Mouse (Mus musculus) MEL (cell line): ENCODE measurements at regions not wholly inside any gene's neighbourhood (a gene's known extent, or its start where the extent isn't known, plus 50 kb on each side); places are given as distances from the start of the nearest gene placed in this dataset.
A peak's percentile ranks its signal among the peaks of the same experiment; 100 is the strongest.

ENCODE experiments used
- DNase-seq: peaks from one replicate; pipeline ENCODE4 v3.0.0; 2011; ENCODE audit warnings: low read depth, low spot score
- H3K27ac ChIP-seq: 2 replicates; pipeline ENCODE4 v1.5.1; 2012; ENCODE audit warnings: low read depth, mild to moderate bottlenecking, control low read depth, low read length, moderate library complexity; ENCODE audit not compliant: control insufficient read depth
- H3K27me3 ChIP-seq, 2 experiments: fragments of 150-350 bp in 1 of 2; sonication (generic) in 1 of 2; 2 replicates each; pipeline ENCODE4 v1.6.1; 2012; ENCODE audit warnings: low read length in 2 of 2, mild to moderate bottlenecking in 2 of 2, improper control_type of control experiment in 1 of 2, moderate library complexity in 1 of 2; ENCODE audit not compliant: insufficient read depth in 2 of 2, control insufficient read depth in 1 of 2
- H3K36me3 ChIP-seq, 2 experiments: 2 replicates each; pipeline ENCODE4 v1.6.1; 2012 to 2014; ENCODE audit warnings: low read length in 2 of 2, improper control_type of control experiment in 1 of 2, inconsistent platforms in 1 of 2, mild to moderate bottlenecking in 1 of 2; ENCODE audit not compliant: insufficient read depth in 2 of 2, control insufficient read depth in 1 of 2
- H3K4me1 ChIP-seq, 2 experiments: fragments of 150-350 bp in 1 of 2; sonication (generic) in 1 of 2; 2 replicates each; pipeline ENCODE4 v1.6.1; 2012; ENCODE audit warnings: low read length in 2 of 2, improper control_type of control experiment in 1 of 2, mild to moderate bottlenecking in 1 of 2; ENCODE audit not compliant: insufficient read depth in 2 of 2, control insufficient read depth in 1 of 2
- H3K4me3 ChIP-seq, 2 experiments: fragments of 150-350 bp in 1 of 2; sonication (generic) in 1 of 2; 2 replicates each; pipeline ENCODE4 v1.5.1; 2012; ENCODE audit warnings: low read depth in 2 of 2, low read length in 2 of 2, mild to moderate bottlenecking in 2 of 2, moderate library complexity in 2 of 2, control low read depth in 1 of 2, improper control_type of control experiment in 1 of 2; ENCODE audit not compliant: control insufficient read depth in 1 of 2, insufficient read depth in 1 of 2
- H3K79me2 ChIP-seq: 2 replicates; pipeline ENCODE4 v1.6.1; 2012; ENCODE audit warnings: mild to moderate bottlenecking, low read length, moderate library complexity; ENCODE audit not compliant: control insufficient read depth, poor library complexity, insufficient read depth
- H3K9ac ChIP-seq: 2 replicates; pipeline ENCODE4 v1.6.1; 2012; ENCODE audit warnings: low read depth, mild to moderate bottlenecking, control low read depth, low read length, moderate library complexity; ENCODE audit not compliant: control insufficient read depth, poor library complexity, severe bottlenecking
- H3K9me3 ChIP-seq: fragments of 150-350 bp; sonication (generic); replicated peaks from 2 replicates; pipeline ENCODE4 v1.6.1; 2012; ENCODE audit warnings: mild to moderate bottlenecking, low read length, improper control_type of control experiment, moderate library complexity; ENCODE audit not compliant: insufficient read depth
- BHLHE40 ChIP-seq: IDR thresholded peaks from 2 replicates; pipeline ENCODE4 v1.6.1; 2012; ENCODE audit warnings: low read depth, mild to moderate bottlenecking, inconsistent platforms, low read length, improper control_type of control experiment, borderline replicate concordance
- CHD2 ChIP-seq: IDR thresholded peaks from 2 replicates; pipeline ENCODE4 v1.6.1; 2011; ENCODE audit warnings: low read length, improper control_type of control experiment
- ELF1 ChIP-seq: IDR thresholded peaks from 2 replicates; pipeline ENCODE4 v1.6.1; 2014; ENCODE audit warnings: low read depth, mild to moderate bottlenecking, inconsistent platforms, low read length, improper control_type of control experiment, moderate library complexity
- EP300 ChIP-seq, 2 experiments: IDR thresholded peaks; 2 replicates each; pipeline ENCODE4 v1.6.1; 2011; ENCODE audit warnings: improper control_type of control experiment in 2 of 2, low read length in 2 of 2, low read depth in 1 of 2, mild to moderate bottlenecking in 1 of 2
- ETS1 ChIP-seq: IDR thresholded peaks from 2 replicates; pipeline ENCODE4 v1.6.1; 2012; ENCODE audit warnings: low read depth, mild to moderate bottlenecking, inconsistent platforms, low read length, improper control_type of control experiment, moderate library complexity
- GATA1 ChIP-seq: IDR thresholded peaks from 2 replicates; pipeline ENCODE4 v1.6.1; 2011; ENCODE audit warnings: low read depth, low read length, improper control_type of control experiment
- HCFC1 ChIP-seq: IDR thresholded peaks from 2 replicates; pipeline ENCODE4 v1.6.1; 2012; ENCODE audit warnings: low read depth, mild to moderate bottlenecking, inconsistent platforms, low read length, improper control_type of control experiment, moderate library complexity
- KAT2A ChIP-seq: conservative IDR thresholded peaks from 2 replicates; pipeline ENCODE4 v1.6.1; 2012; ENCODE audit warnings: low read depth, low read length, improper control_type of control experiment, inconsistent platforms
- MAFK ChIP-seq: IDR thresholded peaks from 2 replicates; pipeline ENCODE4 v1.6.1; 2011; ENCODE audit warnings: low read depth, mild to moderate bottlenecking, low read length, improper control_type of control experiment, borderline replicate concordance
- MAZ ChIP-seq: IDR thresholded peaks from 2 replicates; pipeline ENCODE4 v1.6.1; 2012; ENCODE audit warnings: low read depth, mild to moderate bottlenecking, inconsistent platforms, low read length, improper control_type of control experiment
- MEF2A ChIP-seq: IDR thresholded peaks from 2 replicates; pipeline ENCODE4 v1.6.1; 2014; ENCODE audit warnings: low read depth, mild to moderate bottlenecking, inconsistent platforms, low read length, improper control_type of control experiment; ENCODE audit not compliant: poor library complexity, insufficient replicate concordance, severe bottlenecking; ENCODE audit errors: extremely low read depth
- MYB ChIP-seq: IDR thresholded peaks from 2 replicates; pipeline ENCODE4 v1.6.1; 2011; ENCODE audit warnings: mild to moderate bottlenecking, low read depth, low read length, improper control_type of control experiment
- NELFE ChIP-seq: IDR thresholded peaks from 2 replicates; pipeline ENCODE4 v1.6.1; 2011; ENCODE audit warnings: low read depth, low read length, improper control_type of control experiment
- NRF1 ChIP-seq: IDR thresholded peaks from 2 replicates; pipeline ENCODE4 v1.6.1; 2014; ENCODE audit warnings: low read depth, mild to moderate bottlenecking, inconsistent platforms, low read length, improper control_type of control experiment, moderate library complexity; ENCODE audit not compliant: poor library complexity, insufficient read depth, severe bottlenecking
- POLR2AphosphoS2 ChIP-seq: IDR thresholded peaks from 2 replicates; pipeline ENCODE4 v1.6.1; 2011; ENCODE audit warnings: low read length, improper control_type of control experiment
- POLR2AphosphoS5 ChIP-seq: IDR thresholded peaks from 2 replicates; pipeline ENCODE4 v1.6.1; 2012; ENCODE audit warnings: low read depth, borderline replicate concordance, mild to moderate bottlenecking, inconsistent platforms, low read length, moderate library complexity, mixed read lengths
- RCOR1 ChIP-seq: IDR thresholded peaks from 2 replicates; pipeline ENCODE4 v1.6.1; 2012; ENCODE audit warnings: low read depth, mild to moderate bottlenecking, inconsistent platforms, low read length, improper control_type of control experiment
- SIN3A ChIP-seq: IDR thresholded peaks from 2 replicates; pipeline ENCODE4 v1.6.1; 2012; ENCODE audit warnings: low read length, improper control_type of control experiment, inconsistent platforms
- SMC3 ChIP-seq: IDR thresholded peaks from 2 replicates; pipeline ENCODE4 v1.6.1; 2011; ENCODE audit warnings: low read depth, low read length, improper control_type of control experiment
- TCF12 ChIP-seq: IDR thresholded peaks from 2 replicates; pipeline ENCODE4 v1.6.1; 2014; ENCODE audit warnings: low read depth, mild to moderate bottlenecking, inconsistent platforms, low read length, improper control_type of control experiment, moderate library complexity
- USF1 ChIP-seq: IDR thresholded peaks from 2 replicates; pipeline ENCODE4 v1.6.1; 2014; ENCODE audit warnings: low read depth, mild to moderate bottlenecking, inconsistent platforms, low read length, improper control_type of control experiment, moderate library complexity
- ZNF384 ChIP-seq: IDR thresholded peaks from 2 replicates; pipeline ENCODE4 v1.6.1; 2012; ENCODE audit warnings: low read depth, mild to moderate bottlenecking, inconsistent platforms, low read length, improper control_type of control experiment

DNA sequence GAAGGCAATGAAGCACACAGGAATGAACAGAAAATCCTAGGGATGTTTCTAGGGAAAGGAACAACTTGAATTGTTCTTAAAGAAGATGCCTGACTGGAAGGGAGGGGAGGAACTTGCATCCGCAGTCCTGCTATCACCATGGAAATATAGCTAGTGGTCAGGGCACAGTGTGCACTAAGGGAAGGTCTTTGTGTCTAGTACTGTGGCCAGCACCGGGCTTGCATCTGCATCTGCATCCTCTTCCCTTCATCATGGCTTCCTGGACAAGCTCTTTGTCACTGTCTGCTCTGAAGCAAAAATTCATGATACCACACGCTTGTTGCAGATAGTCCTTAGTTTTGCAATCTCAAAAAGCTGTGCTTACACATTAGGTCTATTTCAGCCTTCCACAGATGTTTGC lies 241.0 kb upstream of the Adgrl2 start:
- H3K4me3 ChIP-seq = no peak overlapping the region
- no peak for DNase-seq
- TF ChIP-seq POLR2AphosphoS2 = no peak
- TF ChIP-seq NRF1 = no peak

GRCm38 (mm10) chr3:149227556-149227955 lies 237.2 kb upstream of the Adgrl2 start:
- peak overlapping the region; percentile 11; the same call in 1 of the 2 replicates for H3K27ac ChIP-seq
- peaks cover 7 to 9% of the 10 kb centered on the region in 2 experiments for H3K4me1 ChIP-seq
- no peaks in the 10 kb centered on the region for H3K27me3 ChIP-seq
- H3K4me3 ChIP-seq = no peak overlapping the region
- no peak for TF ChIP-seq MAZ
- TF ChIP-seq MEF2A = no peak
- no peak for TF ChIP-seq NELFE
- no peak overlapping the region for H3K9ac ChIP-seq
- no peak for DNase-seq
- H3K9me3 ChIP-seq = no peaks in the 10 kb centered on the region
- H3K36me3 ChIP-seq = peaks cover 0 to 7% of the 10 kb centered on the region in 2 experiments; a peak in 2 of 4 replicates
- H3K79me2 ChIP-seq = no peaks in the 10 kb centered on the region

More for the DNA sequence above, 241.0 kb upstream of the Adgrl2 start:
- no peak overlapping the region for H3K9ac ChIP-seq
- H3K27ac ChIP-seq = no peak overlapping the region
- H3K27me3 ChIP-seq = no peaks in the 10 kb centered on the region
- peaks cover 4 to 5% of the 10 kb centered on the region in 2 experiments for H3K4me1 ChIP-seq
- no peaks in the 10 kb centered on the region for H3K9me3 ChIP-seq
- H3K36me3 ChIP-seq = peaks cover 0 to 4% of the 10 kb centered on the region in 2 experiments; a peak in 2 of 4 replicates
- H3K79me2 ChIP-seq = no peaks in the 10 kb centered on the region

GRCm38 (mm10) chr3:149226723-149227122 lies 236.4 kb upstream of the Adgrl2 start:
- DNase-seq = peak; percentile 77
- no peaks in the 10 kb centered on the region for H3K27me3 ChIP-seq
- no peaks in the 10 kb centered on the region for H3K9me3 ChIP-seq
- H3K27ac ChIP-seq = peak overlapping the region; percentile 66
- no peak overlapping the region for H3K9ac ChIP-seq
- H3K4me3 ChIP-seq = peak overlapping the region in 1 of 2 experiments; percentile 4; a peak in 1 of 4 replicates
- no peaks in the 10 kb centered on the region for H3K79me2 ChIP-seq
- TF ChIP-seq ZNF384 = peak; percentile 87
- TF ChIP-seq USF1 = no peak
- peak; percentile 91 for TF ChIP-seq MYB
- peak; percentile 65; the same call in 1 of the 2 replicates for TF ChIP-seq BHLHE40
- no peak for TF ChIP-seq CHD2
- TF ChIP-seq MAFK = peak; percentile 69; the same call in 1 of the 2 replicates
- peak; percentile 94; the same call in 1 of the 2 replicates for TF ChIP-seq MEF2A
- no peak for TF ChIP-seq SMC3
- TF ChIP-seq ETS1 = peak; percentile 90
- TF ChIP-seq POLR2AphosphoS5 = no peak
- TF ChIP-seq ELF1 = no peak
- peak; percentile 89 for TF ChIP-seq TCF12
- peak; percentile 33; the same call in 1 of the 2 replicates for TF ChIP-seq MAZ
- peak; percentile 35; the same call in 1 of the 2 replicates for TF ChIP-seq KAT2A
- TF ChIP-seq POLR2AphosphoS2 = no peak
- TF ChIP-seq GATA1 = peak; percentile 71
- TF ChIP-seq SIN3A = peak; percentile 67; the same call in 1 of the 2 replicates
- TF ChIP-seq HCFC1 = peak; percentile 39; the same call in 1 of the 2 replicates
- peak; percentile 62; the same call in 1 of the 2 replicates for TF ChIP-seq RCOR1
- TF ChIP-seq EP300 (IDR thresholded peaks at IDR 0.05; ENCODE audit: low read depth in 1 of 2, low read length in 2 of 2) = peak; percentile 87 to 92
- TF ChIP-seq NELFE = 0 out of 2 replicates have a peak, but pooled peaks have one; percentile 16
- peaks cover 7 to 9% of the 10 kb centered on the region in 2 experiments for H3K4me1 ChIP-seq
- H3K36me3 ChIP-seq = peaks cover 0 to 7% of the 10 kb centered on the region in 2 experiments; a peak in 2 of 4 replicates
